Mouse (Mus musculus): ENCODE measurements around the gene Uckl1. TPM values are rescaled to one million over a fixed set of nuclear protein-coding genes. Genes with fewer than 3 reads are reported as not detected.

The Uckl1 gene
- total RNA-seq (2018; cell fraction: chromatin; rRNA removed), result 100 to 1,000 TPM; 122 to 491 (median 295) TPM
- total RNA-seq (2018; cell fraction: cytosol; rRNA removed), result 10 to 100 TPM; 23.5 to 49.1 (median 30.0) TPM
- total RNA-seq (2018; cell fraction: nucleus; rRNA removed), result 100 to 1,000 TPM in 21 of 26 experiments, 10 to 100 TPM in 5; 82.3 to 303 (median 162) TPM
- 32.9 to 57.2 TPM (median 33.9 TPM) in 3 replicates for polyA plus RNA-seq (2018)

GRCm38 (mm10) chr2:181584411-181584942 is at the start of gene Uckl1:
TSS of gene Uckl1 (minus strand) at chr2:181584892.
- peaks cover 15% of the 10 kb centered on the region for H3K79me2 ChIP-seq (ENCODE audit: inconsistent target)
- peaks cover 34% of the 10 kb centered on the region for H3K36me3 ChIP-seq (ENCODE audit: inconsistent target)
- H3K27ac ChIP-seq, result no peak within 1 kb of the TSS
- 95% methylated on average over 4 of the region's 4 CpGs for WGBS (ENCODE audit: missing documents)
- no peak within 1 kb of the TSS for H3K4me3 ChIP-seq (ENCODE audit: inconsistent target)

DNA sequence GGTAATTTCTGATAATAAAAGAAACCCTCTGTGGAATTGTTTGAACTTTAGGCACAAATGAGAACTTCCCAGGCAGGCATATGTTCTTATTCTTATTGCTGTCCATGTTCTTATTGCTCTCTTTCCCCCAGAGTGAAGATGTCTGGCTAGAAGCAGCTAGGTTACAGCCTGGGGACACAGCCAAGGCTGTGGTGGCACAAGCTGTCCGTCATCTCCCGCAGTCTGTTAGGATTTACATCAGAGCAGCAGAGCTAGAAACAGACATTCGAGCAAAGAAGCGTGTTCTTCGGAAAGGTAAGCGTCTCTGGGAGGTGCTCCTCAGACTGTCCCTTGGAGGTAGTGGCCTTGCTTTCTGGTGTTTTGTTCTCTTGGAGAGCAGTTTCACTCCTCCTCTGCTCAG is 47.9 kb upstream of the Uckl1 start:
- Histone ChIP-seq H3K79me2 (ENCODE audit: inconsistent target) (no peaks in the 10 kb centered on the region), H3K4me3 (ENCODE audit: inconsistent target) (no peak overlapping the region), H3K36me3 (ENCODE audit: inconsistent target) (peaks cover 61% of the 10 kb centered on the region), H3K27ac (no peak overlapping the region)
- WGBS (ENCODE audit: missing documents), result 95% methylated on average over 6 of the region's 6 CpGs

GRCm38 (mm10) chr2:181628471-181628870 is 43.8 kb upstream of the Uckl1 start:
- Histone ChIP-seq H3K79me2 (ENCODE audit: inconsistent target) (no peaks in the 10 kb centered on the region), H3K36me3 (ENCODE audit: inconsistent target) (peaks cover 40% of the 10 kb centered on the region), H3K27ac (no peak overlapping the region), H3K4me3 (ENCODE audit: inconsistent target) (no peak overlapping the region)

GRCm38 (mm10) chr2:181623401-181623800 is 38.7 kb upstream of the Uckl1 start:
- Histone ChIP-seq H3K79me2 (ENCODE audit: inconsistent target) (no peaks in the 10 kb centered on the region), H3K27ac (no peak overlapping the region), H3K4me3 (ENCODE audit: inconsistent target) (no peak overlapping the region), H3K36me3 (ENCODE audit: inconsistent target) (peaks cover 49% of the 10 kb centered on the region)

GRCm38 (mm10) chr2:181618761-181619495 is 34.2 kb upstream of the Uckl1 start:
- Histone ChIP-seq H3K4me3 (ENCODE audit: inconsistent target) (no peak overlapping the region), H3K27ac (no peak overlapping the region), H3K79me2 (ENCODE audit: inconsistent target) (peaks cover 9% of the 10 kb centered on the region; the same call in 1 of the 2 replicates), H3K36me3 (ENCODE audit: inconsistent target) (peaks cover 46% of the 10 kb centered on the region)
- WGBS (ENCODE audit: missing documents), result 89% methylated on average over 5 of the region's 5 CpGs

- no peak overlapping the region; the same call in 1 of the 2 replicates for H3K4me3 ChIP-seq (ENCODE audit: inconsistent target)
- H3K79me2 ChIP-seq (ENCODE audit: inconsistent target), result peaks cover 43% of the 10 kb centered on the region
- H3K36me3 ChIP-seq (ENCODE audit: inconsistent target), result no peaks in the 10 kb centered on the region
- 86% methylated on average over 4 of the region's 4 CpGs for WGBS (ENCODE audit: missing documents)
- no peak overlapping the region for H3K27ac ChIP-seq
Observed at GRCm38 (mm10) chr2:181602367-181602766, 17.7 kb upstream of the Uckl1 start.

DNA sequence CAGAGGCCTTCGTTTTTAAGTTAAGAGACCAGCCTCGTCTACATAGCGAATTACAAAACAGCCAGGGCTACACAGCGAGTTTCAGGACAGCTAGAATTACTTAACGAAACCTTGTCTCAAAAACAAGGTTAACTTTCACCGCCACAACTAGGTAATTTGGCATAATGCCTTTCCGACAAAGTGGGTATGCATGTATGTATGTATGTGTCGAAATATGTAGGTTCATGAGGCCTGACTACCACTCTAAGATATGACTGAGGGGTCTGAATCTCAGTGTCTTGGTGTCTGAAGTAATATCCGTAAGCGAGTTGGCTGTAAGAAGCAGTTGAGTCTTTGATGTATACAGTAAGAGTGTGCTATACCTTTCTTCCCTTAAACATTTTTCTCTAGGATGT is 17.1 kb upstream of the Uckl1 start:
- WGBS (ENCODE audit: missing documents), result 36% methylated on average over 10 of the region's 10 CpGs
- peak overlapping the region; percentile 89 for H3K4me3 ChIP-seq (ENCODE audit: inconsistent target)
- H3K79me2 ChIP-seq (ENCODE audit: inconsistent target), result peaks cover 43% of the 10 kb centered on the region
- H3K36me3 ChIP-seq (ENCODE audit: inconsistent target), result no peaks in the 10 kb centered on the region
- H3K27ac ChIP-seq, result peak overlapping the region; percentile 62

- H3K27ac ChIP-seq, result peak overlapping the region; percentile 62
- peak overlapping the region; percentile 89 for H3K4me3 ChIP-seq (ENCODE audit: inconsistent target)
- WGBS (ENCODE audit: missing documents), result 1% methylated on average over 55 of the region's 57 CpGs
- H3K79me2 ChIP-seq (ENCODE audit: inconsistent target), result peaks cover 43% of the 10 kb centered on the region
- H3K36me3 ChIP-seq (ENCODE audit: inconsistent target), result no peaks in the 10 kb centered on the region
Observed at GRCm38 (mm10) chr2:181600828-181601750, 16.4 kb upstream of the Uckl1 start.

DNA sequence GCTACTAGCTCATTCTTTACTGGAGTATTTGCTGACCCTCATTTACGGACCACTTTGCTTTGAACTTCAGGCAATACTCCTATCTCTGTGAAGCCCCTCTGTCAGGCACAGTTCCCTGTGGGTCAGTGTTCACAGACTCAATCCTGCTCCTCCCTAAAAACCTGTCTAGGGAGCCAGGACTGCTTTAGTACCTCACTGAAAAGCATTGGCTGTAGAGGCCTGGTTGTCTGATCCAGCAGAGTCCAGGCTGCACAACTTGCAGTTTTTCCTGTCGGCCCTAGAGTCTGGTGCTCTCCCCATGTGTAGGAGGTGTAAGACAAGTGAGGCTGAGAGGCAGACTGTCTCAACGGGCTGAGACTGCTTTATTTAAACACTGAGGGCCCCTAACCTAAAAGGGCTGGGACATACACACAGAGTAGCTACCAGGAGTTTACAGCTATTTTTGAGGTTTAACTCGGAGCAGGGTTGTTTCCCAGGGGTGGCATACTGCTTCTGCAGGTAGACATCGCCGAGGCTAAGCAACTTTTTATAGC is 15.6 kb upstream of the Uckl1 start:
- Histone ChIP-seq H3K79me2 (ENCODE audit: inconsistent target) (peaks cover 38% of the 10 kb centered on the region), H3K36me3 (ENCODE audit: inconsistent target) (no peaks in the 10 kb centered on the region), H3K4me3 (ENCODE audit: inconsistent target) (peak overlapping the region; percentile 89; the same call in 1 of the 2 replicates), H3K27ac (peak overlapping the region; percentile 62; the same call in 1 of the 2 replicates)
- 68% methylated on average over 6 of the region's 6 CpGs for WGBS (ENCODE audit: missing documents)

GRCm38 (mm10) chr2:181598454-181599351 is 14.0 kb upstream of the Uckl1 start, which contains the start of gene Samd10:
TSS of gene Samd10 (minus strand) at chr2:181599212.
- H3K36me3 ChIP-seq (ENCODE audit: inconsistent target), result no peaks in the 10 kb centered on the region
- peaks cover 25% of the 10 kb centered on the region for H3K79me2 ChIP-seq (ENCODE audit: inconsistent target)
- H3K4me3 ChIP-seq (ENCODE audit: inconsistent target), result peak within 1 kb of the TSS; percentile 35
- 1% methylated on average over 71 of the region's 71 CpGs for WGBS (ENCODE audit: missing documents)
- H3K27ac ChIP-seq, result peak within 1 kb of the TSS; percentile 17; the same call in 1 of the 2 replicates

- no peak overlapping the region for H3K4me3 ChIP-seq (ENCODE audit: inconsistent target)
- WGBS (ENCODE audit: missing documents), result 72% methylated on average over 7 of the region's 7 CpGs
- H3K36me3 ChIP-seq (ENCODE audit: inconsistent target), result no peaks in the 10 kb centered on the region
- H3K79me2 ChIP-seq (ENCODE audit: inconsistent target), result peaks cover 14% of the 10 kb centered on the region
- no peak overlapping the region for H3K27ac ChIP-seq
Observed at GRCm38 (mm10) chr2:181597378-181598061, 12.8 kb upstream of the Uckl1 start.

- Histone ChIP-seq H3K36me3 (ENCODE audit: inconsistent target) (no peaks in the 10 kb centered on the region), H3K27ac (no peak overlapping the region), H3K79me2 (ENCODE audit: inconsistent target) (peaks cover 2% of the 10 kb centered on the region), H3K4me3 (ENCODE audit: inconsistent target) (no peak overlapping the region)
- 91% methylated on average over 6 of the region's 6 CpGs for WGBS (ENCODE audit: missing documents)
Observed at GRCm38 (mm10) chr2:181596221-181596960, 11.7 kb upstream of the Uckl1 start.
